Mouse (Mus musculus): ENCODE data around the gene Asic2. TPM values are rescaled to one million over a fixed set of nuclear protein-coding genes. Genes with fewer than 3 reads are reported as not detected.

Asic2 gene
- polyA plus RNA-seq, 1 experiment from 2014 or later = 12.4 TPM

DNA sequence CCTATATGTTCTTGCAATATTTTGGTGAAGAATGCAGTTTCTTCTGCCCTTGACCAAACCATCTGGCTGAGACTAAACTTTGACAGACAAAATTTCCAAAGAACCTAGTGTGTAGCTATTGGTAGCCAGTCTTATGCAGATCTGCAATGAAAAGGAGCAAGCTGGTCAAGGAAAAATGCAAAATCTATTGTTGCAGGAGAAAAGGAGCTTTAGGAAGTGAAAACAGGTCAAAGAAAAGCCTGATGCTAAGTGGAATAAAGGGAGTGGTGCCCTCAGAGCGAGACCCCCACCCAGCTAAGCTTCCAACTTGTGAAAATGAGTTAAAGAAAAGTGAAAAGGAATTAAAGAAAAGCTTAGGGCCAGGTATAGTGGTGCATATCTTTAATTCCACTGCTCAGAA is 135.9 kb downstream of the Asic2 start:
- no peaks in the 10 kb centered on the region for H3K27me3 ChIP-seq (ENCODE audit: control insufficient read depth, insufficient read depth, low read length)
- 48% methylated on average over 1 of the region's 1 CpGs for WGBS
- no peaks in the 10 kb centered on the region for H3K36me3 ChIP-seq (replicated peaks; ENCODE audit: control insufficient read depth, insufficient read depth)
- H3K4me1 ChIP-seq (replicated peaks; ENCODE audit: control insufficient read depth, insufficient read depth, low read length) = no peaks in the 10 kb centered on the region
- no peaks in the 10 kb centered on the region for H3K9me3 ChIP-seq (ENCODE audit: control insufficient read depth, low read length)
- DNase-seq (ENCODE audit: low spot score) = no peak
- no peak overlapping the region for H3K9ac ChIP-seq
- no peak for ATAC-seq (ENCODE audit: low FRiP score)
- H3K27ac ChIP-seq = no peak overlapping the region
- no peak overlapping the region for H3K4me2 ChIP-seq (replicated peaks)
- H3K4me3 ChIP-seq (replicated peaks; ENCODE audit: low read length) = no peak overlapping the region

DNA sequence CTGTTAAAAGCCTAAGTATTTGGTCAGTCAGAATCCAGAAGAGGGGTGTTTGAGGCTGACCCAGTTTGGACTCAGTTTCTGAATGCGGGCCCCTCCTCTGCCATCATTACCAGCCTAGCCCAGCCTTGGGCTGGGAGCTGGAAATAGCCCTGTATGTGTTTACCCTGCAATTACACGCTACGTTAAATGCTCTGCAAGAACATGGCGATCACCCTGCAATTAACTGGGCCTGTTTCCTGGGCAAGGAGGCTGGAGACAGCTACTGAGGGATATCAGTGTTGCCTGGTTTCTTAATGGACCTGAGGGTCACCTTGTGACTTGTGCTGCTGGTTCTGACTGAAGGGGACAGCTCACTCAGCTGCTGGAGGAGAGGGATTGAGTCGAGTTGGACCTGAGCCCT is 151.7 kb downstream of the Asic2 start:
- DNase-seq (ENCODE audit: low spot score) (no peak), ATAC-seq (ENCODE audit: low FRiP score) (no peak)
- Histone ChIP-seq H3K9me3 (ENCODE audit: control insufficient read depth, low read length) (no peaks in the 10 kb centered on the region), H3K36me3 (replicated peaks; ENCODE audit: control insufficient read depth, insufficient read depth) (no peaks in the 10 kb centered on the region), H3K4me1 (replicated peaks; ENCODE audit: control insufficient read depth, insufficient read depth, low read length) (no peaks in the 10 kb centered on the region), H3K4me3 (replicated peaks; ENCODE audit: low read length) (no peak overlapping the region), H3K9ac (no peak overlapping the region), H3K27ac (no peak overlapping the region), H3K27me3 (ENCODE audit: control insufficient read depth, insufficient read depth, low read length) (no peaks in the 10 kb centered on the region), H3K4me2 (replicated peaks) (no peak overlapping the region)
- 73% methylated on average over 5 of the region's 5 CpGs for WGBS

DNA sequence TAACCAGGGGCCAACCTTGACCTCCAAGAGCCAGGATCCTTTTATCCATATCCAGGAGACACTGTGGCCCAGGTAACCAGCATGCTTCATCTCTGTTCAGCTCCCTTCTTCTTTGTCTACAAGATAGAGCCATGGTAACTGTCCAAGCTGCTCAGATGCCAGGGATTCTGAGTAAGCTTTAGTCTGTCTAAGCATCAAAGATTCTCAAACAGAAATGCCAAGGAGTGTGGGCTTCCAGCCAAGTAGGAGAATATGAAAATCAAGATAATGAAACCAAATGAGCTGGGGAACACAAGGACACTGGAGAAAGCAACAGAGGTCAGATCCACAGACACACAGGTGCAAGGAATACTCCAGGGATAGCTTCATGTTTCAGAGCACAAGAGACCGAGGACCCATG is 153.4 kb downstream of the Asic2 start:
- no peak overlapping the region for H3K27ac ChIP-seq
- H3K9me3 ChIP-seq (ENCODE audit: control insufficient read depth, low read length) = no peaks in the 10 kb centered on the region
- H3K4me2 ChIP-seq (replicated peaks) = no peak overlapping the region
- H3K27me3 ChIP-seq (ENCODE audit: control insufficient read depth, insufficient read depth, low read length) = no peaks in the 10 kb centered on the region
- no peaks in the 10 kb centered on the region for H3K4me1 ChIP-seq (replicated peaks; ENCODE audit: control insufficient read depth, insufficient read depth, low read length)
- H3K36me3 ChIP-seq (replicated peaks; ENCODE audit: control insufficient read depth, insufficient read depth) = no peaks in the 10 kb centered on the region
- DNase-seq (ENCODE audit: low spot score) (no peak), ATAC-seq (ENCODE audit: low FRiP score) (no peak)
- no peak overlapping the region for H3K9ac ChIP-seq
- H3K4me3 ChIP-seq (replicated peaks; ENCODE audit: low read length) = no peak overlapping the region
- 84% methylated on average over 1 of the region's 1 CpGs for WGBS

DNA sequence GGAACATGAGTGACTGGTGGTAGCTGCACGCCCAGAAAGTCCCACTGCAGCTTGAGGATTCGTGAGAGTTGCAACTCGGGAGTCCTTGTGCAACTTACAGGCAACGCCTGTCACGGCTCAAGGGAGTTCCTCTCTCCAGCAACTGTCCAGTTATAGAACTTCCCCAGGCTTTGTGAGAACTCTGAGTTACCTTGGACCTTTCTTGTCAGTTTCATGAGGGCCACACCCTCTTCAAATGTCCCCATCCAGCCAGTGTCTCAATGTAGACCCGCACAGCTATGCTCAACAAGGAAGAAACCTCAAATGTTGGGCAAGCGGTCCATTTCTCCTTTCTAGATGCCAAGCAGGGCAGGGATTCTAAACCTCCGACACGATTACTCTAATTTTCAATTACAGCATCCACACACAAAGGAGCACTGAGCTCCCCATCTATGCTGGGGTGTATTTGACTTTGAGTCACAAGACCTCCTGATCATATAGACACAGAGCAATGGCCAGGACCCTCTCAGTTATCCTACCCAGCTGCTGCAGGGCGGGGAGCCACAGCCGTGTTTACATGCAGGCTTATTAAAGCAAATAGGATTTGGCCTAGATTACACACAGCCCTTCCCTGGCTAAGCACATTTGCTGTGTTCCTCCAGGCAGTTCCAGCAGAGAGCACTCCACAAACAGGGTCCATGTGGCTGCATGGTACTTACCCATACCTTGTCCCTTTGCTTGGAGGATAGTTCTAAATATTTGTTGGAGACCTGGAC is 161.2 kb downstream of the Asic2 start:
- H3K27me3 ChIP-seq (ENCODE audit: control insufficient read depth, insufficient read depth, low read length) = no peaks in the 10 kb centered on the region
- no peak overlapping the region for H3K4me3 ChIP-seq (replicated peaks; ENCODE audit: low read length)
- H3K9ac ChIP-seq = no peak overlapping the region
- H3K4me2 ChIP-seq (replicated peaks) = no peak overlapping the region
- H3K4me1 ChIP-seq (replicated peaks; ENCODE audit: control insufficient read depth, insufficient read depth, low read length) = no peaks in the 10 kb centered on the region
- whole genome bisulfite sequencing = 82% methylated on average over 11 of the region's 11 CpGs
- H3K27ac ChIP-seq = no peak overlapping the region
- no peaks in the 10 kb centered on the region for H3K9me3 ChIP-seq (ENCODE audit: control insufficient read depth, low read length)
- H3K36me3 ChIP-seq (replicated peaks; ENCODE audit: control insufficient read depth, insufficient read depth) = no peaks in the 10 kb centered on the region
- DNase-seq (ENCODE audit: low spot score) (no peak), ATAC-seq (ENCODE audit: low FRiP score) (no peak)

DNA sequence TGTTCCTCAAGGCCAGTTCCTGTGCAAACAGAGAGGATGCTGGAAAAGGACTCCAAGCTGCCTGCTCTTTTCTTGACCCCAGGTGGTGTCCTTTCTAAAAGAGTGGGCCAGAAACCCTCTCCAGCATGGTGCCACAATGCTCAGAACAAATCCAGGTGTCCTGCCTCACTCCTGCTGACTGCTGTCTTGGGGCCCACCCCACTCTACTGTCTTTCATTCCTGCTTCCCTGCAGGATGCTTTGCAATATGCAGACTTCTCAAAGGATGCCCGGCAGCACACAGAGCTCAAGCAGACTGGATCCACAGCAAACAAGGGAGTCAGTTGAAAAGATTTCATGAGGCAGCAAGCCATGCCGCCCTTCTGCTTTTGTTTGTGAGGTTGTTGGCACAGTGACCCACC is 164.7 kb downstream of the Asic2 start:
- Histone ChIP-seq H3K27ac (no peak overlapping the region), H3K4me2 (replicated peaks) (no peak overlapping the region), H3K36me3 (replicated peaks; ENCODE audit: control insufficient read depth, insufficient read depth) (no peaks in the 10 kb centered on the region), H3K27me3 (ENCODE audit: control insufficient read depth, insufficient read depth, low read length) (no peaks in the 10 kb centered on the region), H3K4me3 (replicated peaks; ENCODE audit: low read length) (no peak overlapping the region), H3K9me3 (ENCODE audit: control insufficient read depth, low read length) (no peaks in the 10 kb centered on the region), H3K4me1 (replicated peaks; ENCODE audit: control insufficient read depth, insufficient read depth, low read length) (no peaks in the 10 kb centered on the region), H3K9ac (no peak overlapping the region)
- ATAC-seq (ENCODE audit: low FRiP score) = no peak
- DNase-seq (ENCODE audit: low spot score) = no peak
- WGBS = 10% methylated on average over 2 of the region's 2 CpGs

DNA sequence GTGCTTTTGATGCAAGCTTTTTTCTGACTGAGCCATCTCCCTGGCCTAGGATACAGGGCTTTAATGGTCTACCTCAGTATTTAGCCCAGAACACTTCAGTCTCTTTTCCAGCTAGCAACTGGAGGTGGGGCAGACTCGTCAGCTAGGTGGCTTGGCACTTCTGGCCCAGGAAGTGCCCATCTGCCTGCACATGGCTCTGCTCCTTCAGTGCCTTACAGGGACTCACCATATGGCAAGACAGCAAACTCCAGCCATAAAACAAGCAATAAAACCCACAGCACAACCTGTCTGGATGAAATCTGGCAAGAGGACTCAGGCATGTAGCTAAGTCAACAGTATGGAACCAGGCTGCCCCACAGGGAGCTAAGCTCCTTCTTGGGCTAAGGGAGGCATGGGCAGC is 165.6 kb downstream of the Asic2 start:
- no peaks in the 10 kb centered on the region for H3K9me3 ChIP-seq (ENCODE audit: control insufficient read depth, low read length)
- no peak overlapping the region for H3K27ac ChIP-seq
- no peaks in the 10 kb centered on the region for H3K36me3 ChIP-seq (replicated peaks; ENCODE audit: control insufficient read depth, insufficient read depth)
- H3K27me3 ChIP-seq (ENCODE audit: control insufficient read depth, insufficient read depth, low read length) = no peaks in the 10 kb centered on the region
- no peak overlapping the region for H3K9ac ChIP-seq
- no peak overlapping the region for H3K4me2 ChIP-seq (replicated peaks)
- ATAC-seq (ENCODE audit: low FRiP score) = no peak
- no peak overlapping the region for H3K4me3 ChIP-seq (replicated peaks; ENCODE audit: low read length)
- DNase-seq (ENCODE audit: low spot score) = no peak
- H3K4me1 ChIP-seq (replicated peaks; ENCODE audit: control insufficient read depth, insufficient read depth, low read length) = no peaks in the 10 kb centered on the region
- WGBS = 67% methylated on average over 1 of the region's 1 CpGs

DNA sequence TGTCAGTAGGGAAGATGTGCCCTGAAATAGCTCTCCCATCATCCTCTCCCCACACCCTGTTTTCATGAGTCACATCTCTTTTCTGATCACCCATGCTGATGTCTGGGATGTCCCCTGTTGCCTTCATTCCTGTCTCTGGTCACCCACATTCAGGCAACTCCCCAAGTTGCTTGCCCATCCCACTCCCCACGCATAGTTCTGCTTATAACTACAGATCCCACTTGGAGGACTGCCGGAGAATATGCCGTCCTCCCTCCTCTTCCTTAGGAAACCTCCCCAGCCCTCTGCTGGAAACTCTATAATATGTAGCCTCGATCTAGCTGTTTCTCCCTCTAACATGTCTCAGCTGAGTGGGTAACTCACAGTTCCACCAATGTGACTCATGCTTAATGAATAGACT is 167.4 kb downstream of the Asic2 start:
- no peaks in the 10 kb centered on the region for H3K36me3 ChIP-seq (replicated peaks; ENCODE audit: control insufficient read depth, insufficient read depth)
- WGBS = 84% methylated on average over 4 of the region's 4 CpGs
- no peak overlapping the region for H3K4me2 ChIP-seq (replicated peaks)
- ATAC-seq (ENCODE audit: low FRiP score) = no peak
- no peaks in the 10 kb centered on the region for H3K27me3 ChIP-seq (ENCODE audit: control insufficient read depth, insufficient read depth, low read length)
- H3K4me1 ChIP-seq (replicated peaks; ENCODE audit: control insufficient read depth, insufficient read depth, low read length) = no peaks in the 10 kb centered on the region
- H3K4me3 ChIP-seq (replicated peaks; ENCODE audit: low read length) = no peak overlapping the region
- H3K9me3 ChIP-seq (ENCODE audit: control insufficient read depth, low read length) = no peaks in the 10 kb centered on the region
- H3K27ac ChIP-seq = no peak overlapping the region
- no peak for DNase-seq (ENCODE audit: low spot score)
- no peak overlapping the region for H3K9ac ChIP-seq

DNA sequence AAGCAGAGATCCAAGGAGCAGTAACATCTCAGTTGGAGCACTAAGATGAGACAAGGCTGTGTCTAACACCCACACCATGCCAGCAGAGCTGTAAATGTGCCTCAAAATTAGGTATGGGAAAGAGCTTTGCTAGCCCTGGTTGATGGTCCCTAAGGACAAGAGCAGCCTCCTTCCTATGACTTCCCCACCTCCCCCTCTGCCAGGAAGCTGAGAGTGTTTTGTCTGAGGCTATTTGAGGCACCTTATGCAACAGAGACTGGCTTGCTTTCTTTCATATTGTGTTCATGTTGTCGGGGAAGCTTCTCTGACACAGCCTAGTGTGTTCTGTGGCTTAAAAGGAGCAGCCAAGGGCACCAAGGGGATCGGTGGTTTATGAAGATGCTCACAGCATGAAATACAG is 174.7 kb downstream of the Asic2 start:
- Histone ChIP-seq H3K9me3 (ENCODE audit: control insufficient read depth, low read length) (no peaks in the 10 kb centered on the region), H3K27me3 (ENCODE audit: control insufficient read depth, insufficient read depth, low read length) (no peaks in the 10 kb centered on the region), H3K4me2 (replicated peaks) (no peak overlapping the region), H3K4me1 (replicated peaks; ENCODE audit: control insufficient read depth, insufficient read depth, low read length) (no peaks in the 10 kb centered on the region), H3K27ac (no peak overlapping the region), H3K9ac (no peak overlapping the region), H3K4me3 (replicated peaks; ENCODE audit: low read length) (no peak overlapping the region), H3K36me3 (replicated peaks; ENCODE audit: control insufficient read depth, insufficient read depth) (no peaks in the 10 kb centered on the region)
- DNase-seq (ENCODE audit: low spot score) (no peak), ATAC-seq (ENCODE audit: low FRiP score) (no peak)
- 65% methylated on average over 2 of the region's 2 CpGs for WGBS

DNA sequence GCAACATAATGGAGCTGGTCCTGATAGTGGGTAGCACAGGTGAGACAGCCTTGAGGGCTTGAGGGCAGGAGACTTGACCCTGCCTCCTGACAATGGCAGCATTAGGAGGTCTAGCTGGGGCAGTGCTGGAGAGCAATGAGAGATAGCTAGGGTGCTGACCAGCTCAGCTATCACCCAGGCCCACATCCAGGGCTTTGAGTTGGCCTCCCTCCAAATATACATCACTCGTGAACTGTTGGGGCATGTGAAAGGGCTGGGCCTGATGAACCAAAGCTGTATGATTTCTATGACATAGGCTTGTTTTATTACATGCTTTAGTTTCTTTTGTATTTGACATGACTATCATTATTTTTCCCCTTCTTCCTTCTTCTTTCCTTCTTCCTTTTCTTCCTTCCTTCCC is 176.7 kb downstream of the Asic2 start:
- H3K9ac ChIP-seq = no peak overlapping the region
- no peak overlapping the region for H3K27ac ChIP-seq
- no peak overlapping the region for H3K4me2 ChIP-seq (replicated peaks)
- no peaks in the 10 kb centered on the region for H3K27me3 ChIP-seq (ENCODE audit: control insufficient read depth, insufficient read depth, low read length)
- DNase-seq (ENCODE audit: low spot score) (no peak), ATAC-seq (ENCODE audit: low FRiP score) (no peak)
- WGBS = 75% methylated on average over 1 of the region's 1 CpGs
- H3K9me3 ChIP-seq (ENCODE audit: control insufficient read depth, low read length) = no peaks in the 10 kb centered on the region
- no peaks in the 10 kb centered on the region for H3K4me1 ChIP-seq (replicated peaks; ENCODE audit: control insufficient read depth, insufficient read depth, low read length)
- H3K4me3 ChIP-seq (replicated peaks; ENCODE audit: low read length) = no peak overlapping the region
- no peaks in the 10 kb centered on the region for H3K36me3 ChIP-seq (replicated peaks; ENCODE audit: control insufficient read depth, insufficient read depth)

DNA sequence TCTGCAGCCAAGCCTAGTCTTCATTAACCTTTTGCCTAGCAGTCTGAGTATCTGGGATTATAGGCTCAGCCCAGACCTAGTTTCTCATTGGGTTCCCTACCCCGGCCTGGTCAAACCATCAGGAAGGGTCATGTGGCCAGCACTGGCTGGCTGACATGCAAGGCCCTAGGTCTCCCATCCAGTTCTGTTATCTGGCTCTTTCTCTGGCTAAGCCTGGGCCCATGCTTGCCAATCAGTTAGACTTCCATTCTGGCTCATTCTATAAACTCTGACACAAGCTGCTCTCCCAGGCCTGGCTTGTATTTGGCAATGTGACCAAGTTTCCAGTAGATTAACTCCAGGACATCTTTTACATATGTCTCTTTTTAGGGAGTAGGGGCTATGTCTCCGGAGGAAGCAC is 187.7 kb downstream of the Asic2 start:
- Histone ChIP-seq H3K27me3 (ENCODE audit: control insufficient read depth, insufficient read depth, low read length) (no peaks in the 10 kb centered on the region), H3K4me2 (replicated peaks) (no peak overlapping the region), H3K9ac (no peak overlapping the region), H3K36me3 (replicated peaks; ENCODE audit: control insufficient read depth, insufficient read depth) (no peaks in the 10 kb centered on the region), H3K9me3 (ENCODE audit: control insufficient read depth, low read length) (no peaks in the 10 kb centered on the region), H3K4me3 (replicated peaks; ENCODE audit: low read length) (no peak overlapping the region), H3K4me1 (replicated peaks; ENCODE audit: control insufficient read depth, insufficient read depth, low read length) (no peaks in the 10 kb centered on the region), H3K27ac (no peak overlapping the region)
- ATAC-seq (ENCODE audit: low FRiP score) (no peak), DNase-seq (ENCODE audit: low spot score) (no peak)
- WGBS = 79% methylated on average over 2 of the region's 2 CpGs
